Mouse (Mus musculus): Measurements from ENCODE around the gene Gm47283. TPM values are rescaled to one million over a fixed set of nuclear protein-coding genes. Genes with fewer than 3 reads are reported as not detected.

Gm47283 gene
- polyA plus RNA-seq, 1 experiment, result not detected

Other genes starting within 250 kb of the Gm47283 start
- gene Gm21860, start 29.9 kb upstream of the Gm47283 start, polyA plus RNA-seq (2012; rRNA removed), result not detected in 2 replicates
- gene Gm21748, start 54.4 kb downstream of the Gm47283 start, polyA plus RNA-seq (2012; rRNA removed), result not detected in 2 replicates